Mouse (Mus musculus): Measurements from ENCODE around the gene Rhof.

Rhof gene

GRCm38 (mm10) chr5:123110296-123110721 is 22.2 kb downstream of the Rhof start:
- DNase-seq (ENCODE audit: low spot score in 2 of 2), result no peak

- no peak for DNase-seq (ENCODE audit: low spot score in 2 of 2)
Measured at GRCm38 (mm10) chr5:123109452-123110203, 22.9 kb downstream of the Rhof start.

GRCm38 (mm10) chr5:123104769-123105168 is 27.7 kb downstream of the Rhof start:
- DNase-seq (ENCODE audit: low spot score in 2 of 2), result no peak

- DNase-seq (ENCODE audit: low spot score in 2 of 2), result no peak
Measured at GRCm38 (mm10) chr5:123103556-123103955, 28.9 kb downstream of the Rhof start.

GRCm38 (mm10) chr5:123102376-123102775 is 30.1 kb downstream of the Rhof start:
- DNase-seq (ENCODE audit: low spot score in 2 of 2), result no peak

GRCm38 (mm10) chr5:123098487-123098886 is 34.0 kb downstream of the Rhof start:
- DNase-seq (ENCODE audit: low spot score in 2 of 2), result no peak

GRCm38 (mm10) chr5:123096299-123096698 is 36.2 kb downstream of the Rhof start:
- DNase-seq (ENCODE audit: low spot score in 2 of 2), result no peak

GRCm38 (mm10) chr5:123094238-123094991 is 38.1 kb downstream of the Rhof start:
- DNase-seq (ENCODE audit: low spot score in 2 of 2), result peak; percentile 56 to 73

- DNase-seq (ENCODE audit: low spot score in 2 of 2), result peak; percentile 45 to 69
Measured at GRCm38 (mm10) chr5:123093077-123093633, 39.3 kb downstream of the Rhof start.

- no peak for DNase-seq (ENCODE audit: low spot score in 2 of 2)
Measured at GRCm38 (mm10) chr5:123090560-123091306, 41.8 kb downstream of the Rhof start.

- DNase-seq (ENCODE audit: low spot score in 2 of 2), result no peak
Measured at GRCm38 (mm10) chr5:123088784-123089183, 43.7 kb downstream of the Rhof start.

- no peak for DNase-seq (ENCODE audit: low spot score in 2 of 2)
Measured at GRCm38 (mm10) chr5:123086501-123086900, 46.0 kb downstream of the Rhof start.

GRCm38 (mm10) chr5:123083340-123084050 is 49.0 kb downstream of the Rhof start:
- no peak for DNase-seq (ENCODE audit: low spot score in 2 of 2)

- no peak for DNase-seq (ENCODE audit: low spot score in 2 of 2)
Measured at GRCm38 (mm10) chr5:123080510-123080909, 52.0 kb downstream of the Rhof start.

GRCm38 (mm10) chr5:123080041-123080440 is 52.5 kb downstream of the Rhof start:
- DNase-seq (ENCODE audit: low spot score in 2 of 2), result no peak

GRCm38 (mm10) chr5:123079568-123079967 is 52.9 kb downstream of the Rhof start:
- no peak for DNase-seq (ENCODE audit: low spot score in 2 of 2)

GRCm38 (mm10) chr5:123076419-123077281 is 55.8 kb downstream of the Rhof start:
- DNase-seq (ENCODE audit: low spot score in 2 of 2), result peak; percentile 40 to 49

- DNase-seq (ENCODE audit: low spot score in 2 of 2), result peak; percentile 94 to 95
Measured at GRCm38 (mm10) chr5:123075576-123076418, 56.7 kb downstream of the Rhof start.

- DNase-seq (ENCODE audit: low spot score in 2 of 2), result no peak
Measured at GRCm38 (mm10) chr5:123068714-123069113, 63.8 kb downstream of the Rhof start.

Measured in spleen, postnatal 36 days (tissue).